Mouse (Mus musculus) olfactory bulb, adult 2 months (tissue): Measurements from ENCODE around the gene Nphp1. TPM values are rescaled to one million over a fixed set of nuclear protein-coding genes. Genes with fewer than 3 reads are reported as not detected.

Source experiments
- H3K27ac ChIP-seq: fragments of 200-500 bp; 2 replicates; pipeline ENCODE4 v1.5.1; 2012; ENCODE audit warnings: low read depth, low read length; ENCODE audit not compliant: insufficient read depth
- H3K4me1 ChIP-seq: fragments of 200-500 bp; 2 replicates; pipeline ENCODE4 v1.6.1; 2012; ENCODE audit warnings: low read length; ENCODE audit not compliant: control insufficient read depth, insufficient read depth
- H3K4me3 ChIP-seq: fragments of 200-500 bp; 2 replicates; pipeline ENCODE4 v1.5.1; 2012; ENCODE audit warnings: mild to moderate bottlenecking, low read depth, low read length, moderate library complexity; ENCODE audit not compliant: insufficient read depth
- CTCF ChIP-seq: fragments of 200-500 bp; IDR thresholded peaks from 2 replicates; pipeline ENCODE4 v1.5.1; 2012; ENCODE audit warnings: low read depth, mild to moderate bottlenecking, low read length, moderate library complexity; ENCODE audit not compliant: insufficient read depth
- POLR2A ChIP-seq: fragments of 200-500 bp; IDR thresholded peaks from 2 replicates; pipeline ENCODE4 v1.6.1; 2012; ENCODE audit warnings: mild to moderate bottlenecking, low read depth, low read length, moderate library complexity; ENCODE audit not compliant: insufficient read depth
- WGBS: fragments of 180-500 bp; shearing (Covaris S2); methylation state at CpG from one replicate; pipeline ENCODE4 v1.1.7; 2018; 5-methylcytosine and 5-hydroxymethylcytosine counted together
- polyA plus RNA-seq: library from polyadenylated mRNA; stranded (reverse); fragments of >200 nt; gene quantifications from 2 replicates; pipeline ENCODE4 v1.2.4, GENCODE M21; 2012; ENCODE audit warnings: low replicate concordance; ENCODE audit not compliant: missing spikeins, insufficient read depth, insufficient read length

Nphp1 gene
- polyA plus RNA-seq = not detected in 2 replicates

DNA sequence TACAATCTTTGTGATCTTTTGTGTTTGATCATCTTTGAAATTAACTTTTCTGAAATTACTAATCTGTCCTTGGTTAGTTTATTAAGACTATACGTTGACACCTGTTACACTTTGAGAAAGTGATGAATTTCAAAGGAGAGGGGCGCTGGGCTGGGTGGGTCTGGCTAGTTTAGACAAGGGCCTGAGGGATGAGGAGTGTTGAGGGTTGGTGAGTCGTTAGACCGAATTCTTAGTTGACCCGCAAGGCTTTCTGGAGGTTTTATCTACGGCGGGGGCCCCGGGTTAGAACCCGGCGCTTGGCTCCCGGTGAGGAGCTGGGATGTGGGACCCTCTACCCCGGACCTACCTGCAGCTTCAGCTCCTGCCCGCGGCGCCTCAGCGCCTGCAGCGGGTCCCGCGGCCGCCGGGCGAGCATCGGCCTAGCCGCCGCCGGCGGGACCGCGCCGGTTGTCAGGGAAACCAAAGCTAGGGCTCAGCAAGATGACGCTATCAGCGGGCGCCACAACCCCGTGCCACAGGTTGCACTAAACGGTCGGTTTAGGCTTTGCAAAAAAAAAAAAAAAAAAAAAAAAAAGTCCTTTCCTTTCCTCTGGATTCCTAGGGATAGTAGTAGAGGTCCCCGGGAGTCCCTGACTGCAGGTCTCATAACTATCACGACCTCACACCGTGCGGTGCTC is at the start of gene Nphp1:
Gene Nphp1, minus strand, starts transcription at position 458 of the 677 bp plus-strand sequence.
- WGBS = under 1% methylated on average over 40 of the region's 40 CpGs
- peak within 1 kb of the TSS; percentile 81 for H3K4me3 ChIP-seq
- H3K27ac ChIP-seq = no peak within 1 kb of the TSS; the same call in 1 of the 2 replicates
- peaks cover 4% of the 10 kb centered on the region; the same call in 1 of the 2 replicates for H3K4me1 ChIP-seq
- TF ChIP-seq CTCF (no peak), POLR2A (peak; percentile 65; the same call in 1 of the 2 replicates)

DNA sequence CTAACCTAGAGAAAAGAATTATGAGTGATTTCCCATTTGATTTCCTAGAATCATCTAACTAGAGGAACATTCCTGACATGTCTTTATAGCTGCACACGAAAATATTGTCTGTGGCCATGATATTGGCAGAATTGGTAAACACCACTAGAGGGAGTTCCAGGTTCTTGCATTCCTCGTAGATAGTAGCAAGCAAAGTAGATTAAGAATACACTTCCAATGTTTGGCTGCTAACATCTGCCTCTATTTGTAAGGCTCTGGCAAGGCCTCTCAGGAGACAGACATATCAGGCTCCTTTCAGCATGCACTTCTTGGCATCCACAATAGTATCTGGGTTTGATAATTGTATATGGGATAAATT is 44.1 kb upstream of the Nphp1 start:
- 17% methylated on average over 2 of the region's 2 CpGs for WGBS
- Histone ChIP-seq H3K27ac (no peak overlapping the region), H3K4me3 (no peak overlapping the region), H3K4me1 (peaks cover 4% of the 10 kb centered on the region; the same call in 1 of the 2 replicates)
- TF ChIP-seq POLR2A (no peak), CTCF (no peak)

DNA sequence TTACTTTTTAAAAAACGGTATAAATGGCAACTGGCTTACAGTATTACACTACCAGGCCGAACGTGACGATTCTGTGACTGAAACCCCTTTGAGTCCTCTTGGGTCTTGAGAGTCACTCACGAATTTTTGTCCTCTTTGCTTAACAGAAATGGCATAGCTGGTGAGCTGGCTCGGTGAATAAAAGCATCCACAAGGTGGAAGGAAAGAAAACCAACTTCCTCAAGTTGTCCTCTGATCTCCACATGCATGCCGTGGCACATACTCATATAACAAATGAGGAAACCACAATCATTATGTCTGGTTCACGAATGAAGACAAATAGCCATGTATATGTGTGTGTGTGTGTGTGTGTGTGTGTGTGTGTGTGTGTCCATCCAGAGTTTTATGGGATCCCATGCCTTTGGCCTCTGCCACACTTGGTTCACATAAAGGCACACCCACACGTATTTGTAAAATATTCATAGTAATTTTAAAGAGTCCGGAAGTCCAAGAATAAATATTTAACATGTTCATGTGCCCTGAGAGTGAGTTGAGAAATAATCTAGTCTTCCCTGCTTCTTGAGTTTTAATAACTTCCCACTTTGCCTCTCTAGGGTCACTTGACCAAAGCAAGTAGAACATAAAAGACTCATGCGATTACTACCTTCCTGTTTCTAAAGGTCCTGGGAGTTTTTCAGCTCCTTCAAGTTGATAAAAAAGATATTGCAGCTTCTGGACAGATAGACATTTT is 43.6 kb upstream of the Nphp1 start:
- Histone ChIP-seq H3K4me1 (peaks cover 4% of the 10 kb centered on the region; the same call in 1 of the 2 replicates), H3K27ac (no peak overlapping the region), H3K4me3 (peak overlapping the region; percentile 30)
- WGBS = 29% methylated on average over 11 of the region's 11 CpGs
- no peak for TF ChIP-seq POLR2A
- TF ChIP-seq CTCF = no peak

- TF ChIP-seq CTCF = no peak
- TF ChIP-seq POLR2A = no peak
- whole genome bisulfite sequencing = under 1% methylated on average over 56 of the region's 56 CpGs
- Histone ChIP-seq H3K27ac (no peak within 1 kb of the TSS), H3K4me1 (peaks cover 4% of the 10 kb centered on the region; the same call in 1 of the 2 replicates), H3K4me3 (peak within 1 kb of the TSS; percentile 47)
Measured at GRCm38 (mm10) chr2:127831401-127832102, 42.9 kb upstream of the Nphp1 start, which contains the start of gene Bub1. Bub1 (minus strand) TSS chr2:127831865.

DNA sequence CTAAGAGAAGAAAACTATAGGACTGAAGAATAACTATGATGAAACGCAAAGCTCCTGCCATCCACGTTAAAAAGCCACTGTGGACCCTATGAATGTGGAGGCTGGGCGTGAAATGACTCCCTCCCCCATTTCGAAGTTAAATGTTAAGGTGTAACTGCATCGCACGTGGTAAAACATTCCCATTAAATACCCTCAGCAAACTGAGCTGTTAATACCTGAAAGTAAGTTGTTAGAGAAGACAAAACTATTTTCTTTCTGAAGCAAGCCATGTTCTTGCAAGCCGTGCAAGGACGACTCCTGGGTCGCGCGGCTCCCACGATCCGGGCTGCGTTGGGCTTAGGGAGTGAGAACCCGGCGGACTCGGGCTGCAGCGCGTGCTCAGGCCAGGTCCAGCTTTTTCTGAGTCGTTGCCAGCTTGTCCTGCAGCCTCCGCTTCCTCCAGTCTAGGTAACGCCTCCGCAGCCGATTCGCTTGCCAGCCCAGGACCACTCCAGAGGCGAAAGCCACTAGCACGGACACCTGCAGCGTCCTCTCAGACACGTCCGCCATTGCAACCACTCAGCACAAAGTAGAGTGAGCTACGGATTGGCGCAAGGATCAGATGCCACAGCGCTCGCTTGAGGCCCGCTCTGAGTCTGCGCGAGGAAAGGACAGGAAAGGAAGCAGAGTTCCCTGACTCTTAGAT is 3.4 kb upstream of the Nphp1 start, which contains the start of gene Mtln:
Gene Mtln, minus strand, starts transcription at position 570 of the 685 bp plus-strand sequence.
- WGBS = 1% methylated on average over 37 of the region's 37 CpGs
- H3K27ac ChIP-seq = peak within 1 kb of the TSS; percentile 55; the same call in 1 of the 2 replicates
- H3K4me1 ChIP-seq = peaks cover 4% of the 10 kb centered on the region; the same call in 1 of the 2 replicates
- TF ChIP-seq POLR2A (peak; percentile 56; the same call in 1 of the 2 replicates), CTCF (no peak)
- H3K4me3 ChIP-seq = peak within 1 kb of the TSS; percentile 99

DNA sequence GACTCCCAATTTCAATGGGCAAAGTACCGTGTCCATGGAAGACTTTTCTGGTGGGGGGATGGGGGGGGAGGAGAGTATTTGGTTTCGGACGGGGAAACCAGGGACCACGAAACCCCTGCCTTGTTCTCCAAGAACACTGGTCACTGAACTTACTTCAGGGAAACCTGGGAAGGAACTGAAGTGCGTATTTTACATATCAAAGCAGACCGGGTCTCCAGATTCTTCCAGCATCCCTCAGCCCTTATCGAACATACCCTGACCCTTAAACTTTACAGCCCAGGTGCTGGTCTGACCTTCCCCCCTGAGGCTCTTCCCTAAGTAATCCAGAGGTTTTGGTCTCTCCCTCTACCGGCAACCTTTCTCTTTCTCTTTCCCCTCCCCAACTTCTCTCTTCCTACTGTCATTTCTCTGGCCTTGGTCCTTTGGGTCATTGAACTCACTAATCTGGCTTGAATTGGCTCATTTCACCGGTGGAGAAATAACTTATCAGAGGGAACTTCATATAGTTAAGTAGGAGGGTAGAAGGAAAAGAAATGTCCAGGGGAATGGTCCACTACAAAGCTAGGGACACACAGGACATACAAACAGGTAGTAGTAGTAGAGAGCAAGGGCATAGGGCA is 1.1 kb upstream of the Nphp1 start:
- 13% methylated on average over 9 of the region's 9 CpGs for whole genome bisulfite sequencing
- TF ChIP-seq CTCF = no peak
- TF ChIP-seq POLR2A = no peak
- H3K27ac ChIP-seq = no peak overlapping the region
- no peak overlapping the region for H3K4me3 ChIP-seq
- H3K4me1 ChIP-seq = peaks cover 4% of the 10 kb centered on the region; the same call in 1 of the 2 replicates

DNA sequence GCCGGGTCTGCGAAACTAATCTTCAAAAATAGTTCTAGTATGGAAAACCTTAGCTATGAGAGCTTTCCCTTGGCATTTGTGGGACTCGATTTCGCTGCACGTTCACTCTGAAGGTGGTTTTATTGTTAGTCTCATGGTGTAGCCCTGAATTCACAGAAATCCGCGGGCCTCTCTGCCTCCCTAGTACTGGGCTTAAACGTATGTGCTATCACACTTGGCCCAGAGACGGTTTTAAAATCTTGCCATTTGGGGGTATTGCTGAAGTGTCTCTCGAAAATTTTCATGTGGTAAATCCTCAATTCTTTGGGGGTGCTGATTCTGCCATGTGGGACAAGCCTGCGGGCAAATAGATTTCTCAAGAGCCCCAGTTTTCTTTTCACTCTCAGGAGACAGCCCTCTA is 441 bp upstream of the Nphp1 start:
- Histone ChIP-seq H3K4me1 (peaks cover 4% of the 10 kb centered on the region; the same call in 1 of the 2 replicates), H3K27ac (no peak overlapping the region; the same call in 1 of the 2 replicates), H3K4me3 (peak overlapping the region; percentile 81)
- TF ChIP-seq CTCF (no peak), POLR2A (no peak)
- WGBS = 3% methylated on average over 11 of the region's 11 CpGs

GRCm38 (mm10) chr2:127787226-127787625 is 1.5 kb downstream of the Nphp1 start:
- no peak for TF ChIP-seq POLR2A
- no peak for TF ChIP-seq CTCF
- Histone ChIP-seq H3K4me1 (peaks cover 4% of the 10 kb centered on the region; the same call in 1 of the 2 replicates), H3K27ac (no peak overlapping the region), H3K4me3 (no peak overlapping the region)
- WGBS = 95% methylated on average over 5 of the region's 5 CpGs
